Mouse (Mus musculus): Measurements from ENCODE around the gene Olfr872. TPM values are rescaled to one million over a fixed set of nuclear protein-coding genes. Genes with fewer than 3 reads are reported as not detected.

Olfr872 gene
- polyA plus RNA-seq, 1 experiment from 2014 or later: not detected

Other genes with a start within 250 kb of the Olfr872 start
- gene Olfr866, start 209.1 kb upstream of the Olfr872 start, polyA plus RNA-seq (2015; fragmentation: Nextera tagmentation; extraction: Ambion mirVana): not detected in 2 replicates
- gene Olfr867, start 179.6 kb upstream of the Olfr872 start, polyA plus RNA-seq (2015; fragmentation: Nextera tagmentation; extraction: Ambion mirVana): not detected in 2 replicates
- not detected in 2 replicates for gene Olfr868, start 138.5 kb upstream of the Olfr872 start, polyA plus RNA-seq (2015; fragmentation: Nextera tagmentation; extraction: Ambion mirVana)
- not detected in 2 replicates for gene Olfr869, start 108.1 kb upstream of the Olfr872 start, polyA plus RNA-seq (2015; fragmentation: Nextera tagmentation; extraction: Ambion mirVana)
- gene Olfr870, start 63.1 kb upstream of the Olfr872 start, polyA plus RNA-seq (2015; fragmentation: Nextera tagmentation; extraction: Ambion mirVana): not detected in 2 replicates
- not detected in 2 replicates for gene Olfr871, start 24.9 kb upstream of the Olfr872 start, polyA plus RNA-seq (2015; fragmentation: Nextera tagmentation; extraction: Ambion mirVana)
- gene Olfr39, start 45.2 kb downstream of the Olfr872 start, polyA plus RNA-seq (2015; fragmentation: Nextera tagmentation; extraction: Ambion mirVana): not detected in 2 replicates
- not detected in 2 replicates for gene Olfr873, start 61.4 kb downstream of the Olfr872 start, polyA plus RNA-seq (2015; fragmentation: Nextera tagmentation; extraction: Ambion mirVana)
- gene Olfr18, start 99.0 kb downstream of the Olfr872 start, polyA plus RNA-seq (2015; fragmentation: Nextera tagmentation; extraction: Ambion mirVana): 0.09 TPM in 1 of 2 replicates, not detected in the other
- gene Zfp560, start 148.1 kb downstream of the Olfr872 start, polyA plus RNA-seq (2015; fragmentation: Nextera tagmentation; extraction: Ambion mirVana): 33.5 and 37.9 TPM in 2 replicates
- gene Zfp26, start 223.0 kb downstream of the Olfr872 start, polyA plus RNA-seq (2015; fragmentation: Nextera tagmentation; extraction: Ambion mirVana): 12.1 and 13.6 TPM in 2 replicates